Mouse (Mus musculus) testis, adult 2 months (tissue): ENCODE results near the gene Crct1.

Experiments
- CTCF ChIP-seq: fragments of 200-500 bp; IDR thresholded peaks from 2 replicates; pipeline ENCODE4 v1.5.1; 2012; ENCODE audit warnings: low read depth, mild to moderate bottlenecking, inconsistent platforms, low read length, moderate library complexity; ENCODE audit not compliant: control insufficient read depth, insufficient read depth, insufficient replicate concordance
- POLR2A ChIP-seq: fragments of 200-500 bp; IDR thresholded peaks from 2 replicates; pipeline ENCODE4 v1.6.1; 2012; ENCODE audit warnings: low read depth, mild to moderate bottlenecking, inconsistent platforms, low read length, moderate library complexity; ENCODE audit not compliant: control insufficient read depth

DNA sequence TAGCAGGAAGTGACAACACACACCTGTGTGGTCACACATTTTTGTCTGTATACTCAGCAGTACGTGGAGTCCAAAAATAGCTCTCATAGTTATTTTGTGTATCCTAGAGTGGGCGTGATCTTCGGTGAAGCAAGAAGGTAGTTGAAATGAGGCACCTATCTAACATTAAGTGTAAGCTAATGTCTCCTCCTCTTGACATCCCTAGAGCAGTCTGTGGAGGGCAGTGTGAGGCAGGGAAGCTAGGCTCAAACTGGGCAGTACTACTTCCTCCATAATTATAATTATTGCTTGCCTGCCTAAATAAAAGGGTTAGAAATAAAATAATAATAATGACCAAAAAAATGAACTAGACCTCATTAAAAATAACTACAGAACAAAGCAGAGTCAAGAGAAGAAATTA lies 14.9 kb downstream of the Crct1 start:
- TF ChIP-seq CTCF (no peak), POLR2A (no peak)
